Mouse (Mus musculus) midbrain, embryonic 15.5 days (tissue): ENCODE measurements around the gene Ptprj. TPM values are rescaled to one million over a fixed set of nuclear protein-coding genes. Genes with fewer than 3 reads are reported as not detected.
A peak's percentile ranks its signal among the peaks of the same experiment; 100 is the strongest.

ENCODE experiments used
- ATAC-seq: fragments of 200-750 bp; cut with Nextera tagmentation; replicated peaks from 2 replicates; pipeline ENCODE4 v1.8.0; 2017; ENCODE audit warnings: moderate TSS enrichment
- H3K27ac ChIP-seq: fragments of 300-500 bp; sonication (generic); 2 replicates; pipeline ENCODE4 v1.5.1; 2015; ENCODE audit warnings: mild to moderate bottlenecking, inconsistent platforms
- H3K27me3 ChIP-seq: fragments of 300-500 bp; sonication (generic); replicated peaks from 2 replicates; pipeline ENCODE4 v1.6.1; 2015; ENCODE audit warnings: inconsistent platforms
- H3K36me3 ChIP-seq: fragments of 300-500 bp; sonication (generic); replicated peaks from 2 replicates; pipeline ENCODE4 v1.6.1; 2015; ENCODE audit warnings: inconsistent platforms
- H3K4me1 ChIP-seq: fragments of 300-500 bp; sonication (generic); 2 replicates; pipeline ENCODE4 v1.6.1; 2015; ENCODE audit warnings: inconsistent platforms
- H3K4me2 ChIP-seq: fragments of 300-500 bp; sonication (generic); 2 replicates; pipeline ENCODE4 v1.6.1; 2015; ENCODE audit warnings: inconsistent platforms, mild to moderate bottlenecking, moderate library complexity
- H3K4me3 ChIP-seq: fragments of 300-500 bp; sonication (generic); 2 replicates; pipeline ENCODE4 v1.5.1; 2015; ENCODE audit warnings: mild to moderate bottlenecking, inconsistent platforms
- H3K9ac ChIP-seq: fragments of 300-500 bp; sonication (generic); 2 replicates; pipeline ENCODE4 v1.6.1; 2015; ENCODE audit warnings: mild to moderate bottlenecking, inconsistent platforms
- H3K9me3 ChIP-seq: fragments of 300-500 bp; sonication (generic); 2 replicates; pipeline ENCODE4 v1.6.1; 2016; ENCODE audit warnings: inconsistent platforms
- WGBS: fragments of 180-500 bp; shearing (Covaris S2); methylation state at CpG from one replicate; pipeline ENCODE4 v1.1.7; 2015; ENCODE audit warnings: mixed read lengths; 5-methylcytosine and 5-hydroxymethylcytosine counted together
- polyA plus RNA-seq: library from polyadenylated mRNA; unstranded; fragments of >200 nt; fragmentation: Nextera tagmentation; extraction: Ambion mirVana; gene quantifications from 2 replicates; pipeline ENCODE4 v1.2.1, GENCODE M21; 2015

Gene Ptprj
- 5.9 and 6.1 TPM in 2 replicates for polyA plus RNA-seq

GRCm38 (mm10) chr2:90580236-90581005 lies at the start of gene Ptprj:
TSS of gene Ptprj (minus strand) at chr2:90580647.
- ATAC-seq = peak; percentile 90
- peaks cover 19% of the 10 kb centered on the region for H3K4me1 ChIP-seq
- under 1% methylated on average over 67 of the region's 100 CpGs for WGBS

GRCm38 (mm10) chr2:90629552-90629951 lies 49.1 kb upstream of the Ptprj start:
- H3K36me3 ChIP-seq = no peaks in the 10 kb centered on the region
- no peak overlapping the region for H3K4me3 ChIP-seq
- H3K9ac ChIP-seq = no peak overlapping the region
- no peaks in the 10 kb centered on the region for H3K27me3 ChIP-seq
- no peaks in the 10 kb centered on the region for H3K4me1 ChIP-seq
- H3K9me3 ChIP-seq = no peaks in the 10 kb centered on the region
- no peak overlapping the region for H3K27ac ChIP-seq
- ATAC-seq = no peak
- 68% methylated on average over 2 of the region's 2 CpGs for WGBS
- no peak overlapping the region for H3K4me2 ChIP-seq

More at GRCm38 (mm10) chr2:90580236-90581005, at the start of gene Ptprj:
- Histone ChIP-seq H3K36me3 (no peaks in the 10 kb centered on the region), H3K9me3 (no peaks in the 10 kb centered on the region), H3K27me3 (no peaks in the 10 kb centered on the region), H3K4me2 (peak within 1 kb of the TSS; percentile 77), H3K4me3 (peak within 1 kb of the TSS; percentile 93), H3K27ac (peak within 1 kb of the TSS; percentile 90), H3K9ac (peak within 1 kb of the TSS; percentile 83)

- H3K9me3 ChIP-seq = no peaks in the 10 kb centered on the region
- whole genome bisulfite sequencing = 89% methylated on average over 5 of the region's 5 CpGs
- no peak overlapping the region for H3K27ac ChIP-seq
- no peak for ATAC-seq
- no peaks in the 10 kb centered on the region for H3K36me3 ChIP-seq
- no peaks in the 10 kb centered on the region for H3K4me1 ChIP-seq
- H3K9ac ChIP-seq = no peak overlapping the region
- no peak overlapping the region for H3K4me3 ChIP-seq
- no peak overlapping the region for H3K4me2 ChIP-seq
- H3K27me3 ChIP-seq = no peaks in the 10 kb centered on the region
These were observed 47.8 kb upstream of the Ptprj start for GRCm38 (mm10) chr2:90628261-90628660.

GRCm38 (mm10) chr2:90624920-90625319 lies 44.5 kb upstream of the Ptprj start:
- Histone ChIP-seq H3K4me3 (no peak overlapping the region), H3K9ac (no peak overlapping the region), H3K36me3 (no peaks in the 10 kb centered on the region), H3K4me2 (no peak overlapping the region), H3K27ac (no peak overlapping the region), H3K9me3 (no peaks in the 10 kb centered on the region), H3K4me1 (no peaks in the 10 kb centered on the region), H3K27me3 (no peaks in the 10 kb centered on the region)
- 0 out of 2 replicates have a peak, but pooled peaks have one; percentile 62 for ATAC-seq
- 15% methylated on average over 6 of the region's 6 CpGs for WGBS

- Histone ChIP-seq H3K4me2 (no peak overlapping the region), H3K4me3 (no peak overlapping the region), H3K27me3 (no peaks in the 10 kb centered on the region), H3K9me3 (no peaks in the 10 kb centered on the region), H3K4me1 (no peaks in the 10 kb centered on the region), H3K9ac (no peak overlapping the region), H3K27ac (no peak overlapping the region), H3K36me3 (no peaks in the 10 kb centered on the region)
- 36% methylated on average over 4 of the region's 4 CpGs for WGBS
- ATAC-seq = peak; percentile 50; the same call in 1 of the 2 replicates
These were observed 43.9 kb upstream of the Ptprj start for GRCm38 (mm10) chr2:90624339-90624738.

GRCm38 (mm10) chr2:90620815-90621214 lies 40.4 kb upstream of the Ptprj start:
- no peaks in the 10 kb centered on the region for H3K4me1 ChIP-seq
- no peak for ATAC-seq
- H3K27ac ChIP-seq = no peak overlapping the region
- no peaks in the 10 kb centered on the region for H3K27me3 ChIP-seq
- WGBS = 81% methylated on average over 5 of the region's 5 CpGs
- H3K4me2 ChIP-seq = no peak overlapping the region
- H3K36me3 ChIP-seq = no peaks in the 10 kb centered on the region
- H3K4me3 ChIP-seq = no peak overlapping the region
- H3K9me3 ChIP-seq = no peaks in the 10 kb centered on the region
- no peak overlapping the region for H3K9ac ChIP-seq

GRCm38 (mm10) chr2:90619648-90620047 lies 39.2 kb upstream of the Ptprj start:
- H3K4me1 ChIP-seq = no peaks in the 10 kb centered on the region
- no peak for ATAC-seq
- 22% methylated on average over 2 of the region's 2 CpGs for WGBS
- no peak overlapping the region for H3K4me3 ChIP-seq
- no peaks in the 10 kb centered on the region for H3K9me3 ChIP-seq
- no peak overlapping the region for H3K4me2 ChIP-seq
- H3K27me3 ChIP-seq = no peaks in the 10 kb centered on the region
- no peak overlapping the region for H3K9ac ChIP-seq
- no peak overlapping the region for H3K27ac ChIP-seq
- no peaks in the 10 kb centered on the region for H3K36me3 ChIP-seq

- Histone ChIP-seq H3K36me3 (no peaks in the 10 kb centered on the region), H3K27ac (no peak overlapping the region), H3K9ac (no peak overlapping the region), H3K27me3 (no peaks in the 10 kb centered on the region), H3K4me2 (no peak overlapping the region), H3K4me1 (no peaks in the 10 kb centered on the region), H3K4me3 (no peak overlapping the region), H3K9me3 (no peaks in the 10 kb centered on the region)
- no peak for ATAC-seq
- WGBS = 84% methylated on average over 14 of the region's 14 CpGs
These were observed 34.3 kb upstream of the Ptprj start for GRCm38 (mm10) chr2:90614651-90615171.

- no peaks in the 10 kb centered on the region for H3K27me3 ChIP-seq
- no peak overlapping the region for H3K9ac ChIP-seq
- WGBS = 79% methylated on average over 3 of the region's 3 CpGs
- no peaks in the 10 kb centered on the region for H3K36me3 ChIP-seq
- no peaks in the 10 kb centered on the region for H3K4me1 ChIP-seq
- H3K27ac ChIP-seq = no peak overlapping the region
- H3K4me3 ChIP-seq = no peak overlapping the region
- H3K9me3 ChIP-seq = no peaks in the 10 kb centered on the region
- no peak for ATAC-seq
- no peak overlapping the region for H3K4me2 ChIP-seq
These were observed 33.1 kb upstream of the Ptprj start for GRCm38 (mm10) chr2:90613591-90613990.

GRCm38 (mm10) chr2:90613006-90613405 lies 32.6 kb upstream of the Ptprj start:
- no peaks in the 10 kb centered on the region for H3K4me1 ChIP-seq
- H3K9ac ChIP-seq = no peak overlapping the region
- no peaks in the 10 kb centered on the region for H3K9me3 ChIP-seq
- 87% methylated on average over 2 of the region's 2 CpGs for WGBS
- no peaks in the 10 kb centered on the region for H3K27me3 ChIP-seq
- H3K4me2 ChIP-seq = no peak overlapping the region
- H3K4me3 ChIP-seq = no peak overlapping the region
- no peak for ATAC-seq
- no peak overlapping the region for H3K27ac ChIP-seq
- no peaks in the 10 kb centered on the region for H3K36me3 ChIP-seq

GRCm38 (mm10) chr2:90611959-90612571 lies 31.6 kb upstream of the Ptprj start:
- no peak overlapping the region for H3K4me2 ChIP-seq
- ATAC-seq = no peak
- H3K27me3 ChIP-seq = no peaks in the 10 kb centered on the region
- H3K36me3 ChIP-seq = no peaks in the 10 kb centered on the region
- no peak overlapping the region for H3K27ac ChIP-seq
- H3K9me3 ChIP-seq = no peaks in the 10 kb centered on the region
- H3K4me1 ChIP-seq = no peaks in the 10 kb centered on the region
- no peak overlapping the region for H3K4me3 ChIP-seq
- H3K9ac ChIP-seq = no peak overlapping the region
- 93% methylated on average over 10 of the region's 10 CpGs for WGBS

GRCm38 (mm10) chr2:90601056-90601455 lies 20.6 kb upstream of the Ptprj start:
- H3K36me3 ChIP-seq = no peaks in the 10 kb centered on the region
- no peaks in the 10 kb centered on the region for H3K4me1 ChIP-seq
- H3K9me3 ChIP-seq = no peaks in the 10 kb centered on the region
- 91% methylated on average over 3 of the region's 3 CpGs for WGBS
- no peaks in the 10 kb centered on the region for H3K27me3 ChIP-seq
- H3K9ac ChIP-seq = no peak overlapping the region
- no peak for ATAC-seq
- H3K4me3 ChIP-seq = no peak overlapping the region
- H3K4me2 ChIP-seq = no peak overlapping the region
- no peak overlapping the region for H3K27ac ChIP-seq
